Mouse (Mus musculus): Measurements from ENCODE around the gene Cfp.

- TF ChIP-seq POLR2A (IDR thresholded peaks at IDR 0.05; ENCODE audit: insufficient read depth, low read depth, low read length) = no peak
- TF ChIP-seq CTCF (IDR thresholded peaks at IDR 0.05; ENCODE audit: insufficient read depth, low read depth, low read length) = no peak
Measured at GRCm38 (mm10) chrX:20920249-20920843, 11.0 kb downstream of the Cfp start.

Measured in olfactory bulb, adult 2 months (tissue).